Mouse (Mus musculus): Measurements from ENCODE around the gene Pet117.
A peak's percentile ranks its signal among the peaks of the same experiment; 100 is the strongest.

The Pet117 gene

GRCm38 (mm10) chr2:144381741-144382140 lies 12.9 kb downstream of the Pet117 start:
- no peak for DNase-seq (ENCODE audit: low spot score)

- DNase-seq (ENCODE audit: low spot score) = no peak
Measured at GRCm38 (mm10) chr2:144382624-144383138, 13.9 kb downstream of the Pet117 start.

- DNase-seq (ENCODE audit: low spot score) = no peak
Measured at GRCm38 (mm10) chr2:144386296-144386695, 17.5 kb downstream of the Pet117 start.

GRCm38 (mm10) chr2:144388416-144388815 lies 19.6 kb downstream of the Pet117 start:
- no peak for DNase-seq (ENCODE audit: low spot score)

- no peak for DNase-seq (ENCODE audit: low spot score)
Measured at GRCm38 (mm10) chr2:144399531-144399930, 30.7 kb downstream of the Pet117 start.

GRCm38 (mm10) chr2:144400659-144401058 lies 31.9 kb downstream of the Pet117 start:
- no peak for DNase-seq (ENCODE audit: low spot score)

- no peak for DNase-seq (ENCODE audit: low spot score)
Measured at GRCm38 (mm10) chr2:144409037-144409436, 40.2 kb downstream of the Pet117 start.

GRCm38 (mm10) chr2:144410603-144411002 lies 41.8 kb downstream of the Pet117 start:
- DNase-seq (ENCODE audit: low spot score) = peak; percentile 58

GRCm38 (mm10) chr2:144414646-144415045 lies 45.9 kb downstream of the Pet117 start:
- peak; percentile 43 for DNase-seq (ENCODE audit: low spot score)

GRCm38 (mm10) chr2:144416859-144417258 lies 48.1 kb downstream of the Pet117 start:
- no peak for DNase-seq (ENCODE audit: low spot score)

- DNase-seq (ENCODE audit: low spot score) = no peak
Measured at GRCm38 (mm10) chr2:144418062-144418461, 49.3 kb downstream of the Pet117 start.

- DNase-seq (ENCODE audit: low spot score) = no peak
Measured at GRCm38 (mm10) chr2:144422094-144422675, 53.4 kb downstream of the Pet117 start.

All from layer of hippocampus, adult 11-12 months (tissue).